ENCODE assay signal across 8 mouse cellular contexts in the genomic region with DNA sequence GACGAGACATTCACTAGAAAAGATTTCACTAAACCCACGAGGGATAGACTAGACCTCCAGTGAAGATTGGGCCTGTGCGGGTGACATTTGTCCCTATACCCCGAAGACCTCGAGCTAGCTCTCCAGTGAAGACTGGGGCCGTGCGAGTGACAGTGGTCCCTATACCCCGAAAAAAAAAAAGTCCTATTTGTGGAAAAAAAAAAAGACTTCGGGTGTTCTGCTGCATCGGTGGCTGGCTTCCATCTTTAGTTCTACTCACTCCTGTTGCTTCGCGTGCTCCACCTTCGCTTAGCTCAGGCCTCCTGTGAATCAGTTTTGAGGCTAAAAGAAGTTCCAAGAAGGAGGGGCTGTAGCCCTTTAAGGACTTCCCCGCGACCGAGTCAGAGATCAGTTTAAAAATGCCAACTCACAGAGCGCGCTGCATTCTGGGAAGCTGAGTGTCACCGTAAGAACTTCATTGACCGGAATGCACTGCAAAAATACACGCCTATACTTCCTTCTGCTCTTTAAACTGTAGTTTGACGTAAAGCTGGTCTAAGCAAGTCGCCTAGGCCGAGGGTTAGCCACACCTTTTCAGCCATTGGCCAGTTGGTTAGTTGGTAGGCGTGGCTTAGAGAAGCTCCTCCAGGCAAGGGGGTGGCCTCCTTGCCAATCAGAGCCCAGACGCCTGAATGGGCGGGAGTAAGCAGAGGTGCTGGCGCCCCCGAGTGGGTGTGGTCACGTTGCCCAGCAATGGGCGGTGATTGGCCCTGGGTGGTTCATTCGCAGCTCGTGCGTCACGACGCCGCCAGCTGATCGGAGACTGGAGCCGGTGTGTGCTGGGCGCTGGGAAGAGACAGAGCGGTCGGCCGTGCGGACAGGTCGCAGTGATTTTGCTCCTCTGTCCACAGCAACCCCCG. TPM values are rescaled to one million over a fixed set of nuclear protein-coding genes. Genes with fewer than 3 reads are reported as not detected.
A peak's percentile ranks its signal among the peaks of the same experiment; 100 is the strongest.
DNase-seq lines count a peak whose midpoint lies in the region; ATAC-seq and TF ChIP-seq lines count a peak whose summit lies in the region.

TSS of gene Tlcd2 (plus strand) at position 872 of the 899 bp plus-strand sequence.

- no peaks in the 10 kb centered on the region for H3K9me3 ChIP-seq in embryonic facial prominence, embryonic 13.5 days
- H3K9me3 ChIP-seq in limb, embryonic 12.5 days = no peaks in the 10 kb centered on the region
- no peaks in the 10 kb centered on the region for H3K9me3 ChIP-seq in midbrain, embryonic 15.5 days

- peaks cover 11% of the 10 kb centered on the region for H3K36me3 ChIP-seq in embryonic facial prominence, embryonic 13.5 days
- peaks cover 13% of the 10 kb centered on the region for H3K36me3 ChIP-seq in kidney, adult 2 months (ENCODE audit: control insufficient read depth, insufficient read depth, low read length)
- H3K36me3 ChIP-seq in limb, embryonic 12.5 days = peaks cover 7% of the 10 kb centered on the region; the same call in 1 of the 2 replicates
- peaks cover 12% of the 10 kb centered on the region for H3K36me3 ChIP-seq in midbrain, embryonic 15.5 days (replicated peaks)
- H3K36me3 ChIP-seq in spleen, adult 2 months (ENCODE audit: control insufficient read depth, insufficient read depth, low read length) = no peaks in the 10 kb centered on the region; the same call in 1 of the 2 replicates

- peak within 1 kb of the TSS; percentile 64 for H3K4me3 ChIP-seq in embryonic facial prominence, embryonic 13.5 days
- H3K4me3 ChIP-seq in kidney, adult 2 months (ENCODE audit: insufficient read depth, low read depth, low read length) = peak within 1 kb of the TSS; percentile 85
- peak within 1 kb of the TSS; percentile 69 for H3K4me3 ChIP-seq in limb, embryonic 12.5 days (replicated peaks)
- H3K4me3 ChIP-seq in midbrain, embryonic 15.5 days = peak within 1 kb of the TSS; percentile 78
- H3K4me3 ChIP-seq in spleen, adult 2 months (ENCODE audit: extremely low read depth, insufficient read depth, insufficient read length) = peak within 1 kb of the TSS; percentile 67

- peak; percentile 100 for DNase-seq in 3134 (ENCODE audit: extremely low read depth, insufficient read length, low spot score)
- DNase-seq in adrenal gland, postnatal 36 days = peak; percentile 99 to 100
- peak; percentile 99 to 100 for DNase-seq in heart, adult 18-20 months
- peak; percentile 100 for DNase-seq in kidney, adult 2 months
- DNase-seq in spleen, adult 2 months (ENCODE audit: low read depth in 1 of 2, low spot score in 2 of 2) = peak; percentile 99 to 100

- TF ChIP-seq CTCF in kidney, adult 2 months (conservative IDR thresholded peaks at IDR 0.05; ENCODE audit: insufficient read depth, insufficient read length, low read depth, low read length) = no peak
- no peak for TF ChIP-seq CTCF in spleen, adult 2 months (IDR thresholded peaks at IDR 0.05; ENCODE audit: extremely low read depth, insufficient read depth, insufficient read length, insufficient replicate concordance)

- peak within 1 kb of the TSS; percentile 95 for H3K27ac ChIP-seq in embryonic facial prominence, embryonic 13.5 days
- H3K27ac ChIP-seq in kidney, adult 2 months (ENCODE audit: insufficient read depth, low read depth, low read length) = peak within 1 kb of the TSS; percentile 99
- H3K27ac ChIP-seq in limb, embryonic 12.5 days = peak within 1 kb of the TSS; percentile 93
- H3K27ac ChIP-seq in midbrain, embryonic 15.5 days = peak within 1 kb of the TSS; percentile 83
- H3K27ac ChIP-seq in spleen, adult 2 months (ENCODE audit: insufficient read depth, low read length) = peak within 1 kb of the TSS; percentile 98

- H3K4me1 ChIP-seq in embryonic facial prominence, embryonic 13.5 days = peaks cover 34% of the 10 kb centered on the region
- H3K4me1 ChIP-seq in kidney, adult 2 months (ENCODE audit: control insufficient read depth, insufficient read depth, low read length) = peaks cover 33% of the 10 kb centered on the region
- peaks cover 37% of the 10 kb centered on the region for H3K4me1 ChIP-seq in limb, embryonic 12.5 days (replicated peaks)
- H3K4me1 ChIP-seq in midbrain, embryonic 15.5 days = peaks cover 30% of the 10 kb centered on the region
- peaks cover 30% of the 10 kb centered on the region; the same call in 1 of the 2 replicates for H3K4me1 ChIP-seq in spleen, adult 2 months (ENCODE audit: control insufficient read depth, insufficient read depth, insufficient read length)

- WGBS in embryonic facial prominence, embryonic 13.5 days = under 1% methylated on average over 46 of the region's 46 CpGs
- under 1% methylated on average over 46 of the region's 46 CpGs for WGBS in kidney, adult 2 months
- under 1% methylated on average over 46 of the region's 46 CpGs for WGBS in limb, embryonic 12.5 days
- under 1% methylated on average over 46 of the region's 46 CpGs for WGBS in midbrain, embryonic 15.5 days
- under 1% methylated on average over 46 of the region's 46 CpGs for WGBS in spleen, adult 2 months

- peak within 1 kb of the TSS; percentile 98 for H3K4me2 ChIP-seq in embryonic facial prominence, embryonic 13.5 days
- peak within 1 kb of the TSS; percentile 96 for H3K4me2 ChIP-seq in limb, embryonic 12.5 days
- H3K4me2 ChIP-seq in midbrain, embryonic 15.5 days = peak within 1 kb of the TSS; percentile 95

- H3K27me3 ChIP-seq in embryonic facial prominence, embryonic 13.5 days = no peaks in the 10 kb centered on the region
- no peaks in the 10 kb centered on the region for H3K27me3 ChIP-seq in kidney, adult 2 months (replicated peaks; ENCODE audit: control insufficient read depth, insufficient read depth, low read length)
- H3K27me3 ChIP-seq in limb, embryonic 12.5 days = no peaks in the 10 kb centered on the region
- 0 out of 2 replicates have a peak, but pooled peaks cover 6% of the 10 kb centered on the region for H3K27me3 ChIP-seq in midbrain, embryonic 15.5 days (replicated peaks)
- no peaks in the 10 kb centered on the region for H3K27me3 ChIP-seq in spleen, adult 2 months (ENCODE audit: control insufficient read depth, insufficient read depth, low read length)

- TF ChIP-seq POLR2A in kidney, adult 2 months (IDR thresholded peaks at IDR 0.05; ENCODE audit: low read depth, low read length) = peak; percentile 99
- TF ChIP-seq POLR2A in spleen, adult 2 months (IDR thresholded peaks at IDR 0.05; ENCODE audit: low read depth, low read length) = peak; percentile 89

- peak; percentile 91 for ATAC-seq in embryonic facial prominence, embryonic 13.5 days (ENCODE audit: insufficient number of reproducible peaks, insufficient read depth, low FRiP score, low TSS enrichment, low read depth)
- peak; percentile 95 for ATAC-seq in limb, embryonic 12.5 days (ENCODE audit: insufficient number of reproducible peaks, insufficient read depth, low FRiP score, low TSS enrichment, low read depth)
- peak; percentile 97 for ATAC-seq in midbrain, embryonic 15.5 days (replicated peaks)

- peak within 1 kb of the TSS; percentile 70 for H3K9ac ChIP-seq in embryonic facial prominence, embryonic 13.5 days
- H3K9ac ChIP-seq in limb, embryonic 12.5 days (replicated peaks) = peak within 1 kb of the TSS; percentile 65
- peak within 1 kb of the TSS; percentile 64 for H3K9ac ChIP-seq in midbrain, embryonic 15.5 days

RNA-seq across cellular contexts. Expression of gene Tlcd2, which starts in this region (rescaled TPM):
- total RNA-seq in adrenal gland, postnatal 36 days (2021) = 10 to 100 TPM; 10.1 to 14.3 TPM
- 37.9 and 38.9 TPM in 2 replicates for polyA plus RNA-seq in embryonic facial prominence, embryonic 13.5 days (2015; fragmentation: Nextera tagmentation; extraction: Ambion mirVana)
- 1 to 10 TPM; 2.4 to 4.9 TPM for total RNA-seq in heart, adult 18-20 months (2021)
- polyA plus RNA-seq in kidney, adult 2 months (2012; rRNA removed) = 14.2 and 14.6 TPM in 2 replicates
- 15.6 and 17.5 TPM in 2 replicates for polyA plus RNA-seq in limb, embryonic 12.5 days (2016; fragmentation: Nextera tagmentation; extraction: Ambion mirVana)
- polyA plus RNA-seq in midbrain, embryonic 15.5 days (2015; fragmentation: Nextera tagmentation; extraction: Ambion mirVana) = 2.2 and 2.8 TPM in 2 replicates
- 6.9 and 8.4 TPM in 2 replicates for polyA plus RNA-seq in spleen, adult 2 months (2012; rRNA removed)

Comparison
In these comparisons a context has a peak if more than half of its experiments do, and no peak if none do; other contexts are left out.
1. Peak in every context shown above with its lines: DNase-seq, ATAC-seq, H3K4me3 ChIP-seq and H3K27ac ChIP-seq.